Mouse (Mus musculus) liver, embryonic 11.5 days (tissue): ENCODE measurements around the gene Mroh2a. TPM values are rescaled to one million over a fixed set of nuclear protein-coding genes. Genes with fewer than 3 reads are reported as not detected.
A peak's percentile ranks its signal among the peaks of the same experiment; 100 is the strongest.

Experiments
- ATAC-seq: fragments of 200-750 bp; cut with Nextera tagmentation; replicated peaks from 2 replicates; pipeline ENCODE4 v1.8.0; 2017; ENCODE audit warnings: moderate number of reproducible peaks, mild to moderate bottlenecking, moderate TSS enrichment, moderate library complexity; ENCODE audit not compliant: low FRiP score
- DNase-seq: peaks from one replicate; pipeline ENCODE4 v3.0.0-alpha.2; 2017; ENCODE audit warnings: low spot score
- H3K27ac ChIP-seq: fragments of 300-500 bp; sonication (generic); 2 replicates; pipeline ENCODE4 v1.5.1; 2014; ENCODE audit warnings: mild to moderate bottlenecking, low read depth, low read length, control low read depth
- H3K27me3 ChIP-seq: fragments of 300-500 bp; sonication (generic); replicated peaks from 2 replicates; pipeline ENCODE4 v1.6.1; 2014; ENCODE audit warnings: low read length, mixed read lengths; ENCODE audit not compliant: control insufficient read depth, insufficient read depth
- H3K36me3 ChIP-seq: fragments of 300-500 bp; sonication (generic); 2 replicates; pipeline ENCODE4 v1.6.1; 2014; ENCODE audit warnings: mild to moderate bottlenecking, low read length, moderate library complexity, mixed read lengths; ENCODE audit not compliant: control insufficient read depth, insufficient read depth
- H3K4me1 ChIP-seq: fragments of 300-500 bp; sonication (generic); replicated peaks from 2 replicates; pipeline ENCODE4 v1.6.1; 2014; ENCODE audit warnings: low read length, mixed read lengths; ENCODE audit not compliant: control insufficient read depth, insufficient read depth
- H3K4me2 ChIP-seq: fragments of 300-500 bp; sonication (generic); 2 replicates; pipeline ENCODE4 v1.6.1; 2014; ENCODE audit warnings: mild to moderate bottlenecking, control low read depth, moderate library complexity
- H3K4me3 ChIP-seq: fragments of 300-500 bp; sonication (generic); 2 replicates; pipeline ENCODE4 v1.5.1; 2014; ENCODE audit warnings: low read depth, low read length, control low read depth
- H3K9ac ChIP-seq: fragments of 300-500 bp; sonication (generic); 2 replicates; pipeline ENCODE4 v1.6.1; 2014; ENCODE audit warnings: low read depth, low read length, control low read depth
- H3K9me3 ChIP-seq: fragments of 300-500 bp; sonication (generic); 2 replicates; pipeline ENCODE4 v1.6.1; 2016; ENCODE audit warnings: low read length, inconsistent platforms, mixed read lengths; ENCODE audit not compliant: control insufficient read depth
- WGBS: fragments of 180-500 bp; shearing (Covaris S2); extraction: QIAGEN DNeasy Blood & Tissue Kit; methylation state at CpG from one replicate; pipeline ENCODE4 v1.1.7; 2014; 5-methylcytosine and 5-hydroxymethylcytosine counted together
- polyA plus RNA-seq: library from polyadenylated mRNA; unstranded; fragments of >200 nt; fragmentation: Nextera tagmentation; extraction: Ambion mirVana; gene quantifications from 2 replicates; pipeline ENCODE4 v1.2.1, GENCODE M21; 2014

Gene Mroh2a
- polyA plus RNA-seq = 1.3 and 1.5 TPM in 2 replicates

- no peak within 1 kb of the TSS for H3K27ac ChIP-seq
- H3K4me1 ChIP-seq = no peaks in the 10 kb centered on the region
- 50% methylated on average over 5 of the region's 5 CpGs for WGBS
- peak; percentile 33 for DNase-seq
- no peaks in the 10 kb centered on the region for H3K36me3 ChIP-seq
- no peak within 1 kb of the TSS for H3K9ac ChIP-seq
- no peaks in the 10 kb centered on the region for H3K27me3 ChIP-seq
- H3K9me3 ChIP-seq = peaks cover 67% of the 10 kb centered on the region
- no peak within 1 kb of the TSS for H3K4me3 ChIP-seq
- no peak within 1 kb of the TSS for H3K4me2 ChIP-seq
- no peak for ATAC-seq
Measured at GRCm38 (mm10) chr1:88226670-88227379, at the start of gene Mroh2a. Mroh2a (plus strand) TSS chr1:88226986.

GRCm38 (mm10) chr1:88179657-88180056, 47.1 kb upstream of the Mroh2a start:
- ATAC-seq (no peak), DNase-seq (no peak)
- no peak overlapping the region for H3K9ac ChIP-seq
- no peaks in the 10 kb centered on the region for H3K27me3 ChIP-seq
- H3K4me3 ChIP-seq = no peak overlapping the region
- H3K9me3 ChIP-seq = no peaks in the 10 kb centered on the region; the same call in 1 of the 2 replicates
- no peaks in the 10 kb centered on the region for H3K36me3 ChIP-seq
- no peak overlapping the region for H3K27ac ChIP-seq
- H3K4me2 ChIP-seq = no peak overlapping the region
- no peaks in the 10 kb centered on the region for H3K4me1 ChIP-seq
- WGBS = 76% methylated on average over 1 of the region's 1 CpGs

GRCm38 (mm10) chr1:88186325-88186935, 40.4 kb upstream of the Mroh2a start:
- no peaks in the 10 kb centered on the region for H3K9me3 ChIP-seq
- no peak overlapping the region for H3K9ac ChIP-seq
- H3K36me3 ChIP-seq = no peaks in the 10 kb centered on the region
- H3K4me1 ChIP-seq = no peaks in the 10 kb centered on the region
- ATAC-seq (no peak), DNase-seq (no peak)
- H3K27ac ChIP-seq = no peak overlapping the region
- H3K4me2 ChIP-seq = no peak overlapping the region
- 79% methylated on average over 5 of the region's 5 CpGs for WGBS
- H3K4me3 ChIP-seq = no peak overlapping the region
- no peaks in the 10 kb centered on the region for H3K27me3 ChIP-seq

GRCm38 (mm10) chr1:88192136-88192535, 34.6 kb upstream of the Mroh2a start:
- H3K27ac ChIP-seq = no peak overlapping the region
- no peaks in the 10 kb centered on the region for H3K4me1 ChIP-seq
- no peak overlapping the region for H3K4me2 ChIP-seq
- no peaks in the 10 kb centered on the region for H3K27me3 ChIP-seq
- 61% methylated on average over 3 of the region's 3 CpGs for WGBS
- H3K4me3 ChIP-seq = no peak overlapping the region
- DNase-seq (no peak), ATAC-seq (no peak)
- H3K9ac ChIP-seq = no peak overlapping the region
- no peaks in the 10 kb centered on the region for H3K36me3 ChIP-seq
- H3K9me3 ChIP-seq = no peaks in the 10 kb centered on the region

- DNase-seq (no peak), ATAC-seq (no peak)
- Histone ChIP-seq H3K9me3 (no peaks in the 10 kb centered on the region), H3K27me3 (no peaks in the 10 kb centered on the region), H3K4me3 (no peak overlapping the region), H3K9ac (no peak overlapping the region), H3K27ac (no peak overlapping the region), H3K36me3 (no peaks in the 10 kb centered on the region), H3K4me2 (no peak overlapping the region), H3K4me1 (no peaks in the 10 kb centered on the region)
- WGBS = 90% methylated on average over 1 of the region's 1 CpGs
Measured at GRCm38 (mm10) chr1:88195687-88196086, 31.1 kb upstream of the Mroh2a start.

GRCm38 (mm10) chr1:88197443-88197842, 29.3 kb upstream of the Mroh2a start:
- Histone ChIP-seq H3K4me2 (no peak overlapping the region), H3K27ac (no peak overlapping the region), H3K9me3 (no peaks in the 10 kb centered on the region), H3K4me3 (no peak overlapping the region), H3K4me1 (no peaks in the 10 kb centered on the region), H3K36me3 (no peaks in the 10 kb centered on the region), H3K9ac (no peak overlapping the region), H3K27me3 (no peaks in the 10 kb centered on the region)
- no peak for ATAC-seq
- 67% methylated on average over 3 of the region's 3 CpGs for WGBS
- DNase-seq = no peak

GRCm38 (mm10) chr1:88199996-88200395, 26.8 kb upstream of the Mroh2a start:
- Histone ChIP-seq H3K27me3 (no peaks in the 10 kb centered on the region), H3K4me3 (no peak overlapping the region), H3K27ac (no peak overlapping the region), H3K4me1 (no peaks in the 10 kb centered on the region), H3K9ac (no peak overlapping the region), H3K36me3 (no peaks in the 10 kb centered on the region), H3K9me3 (no peaks in the 10 kb centered on the region; the same call in 1 of the 2 replicates), H3K4me2 (no peak overlapping the region)
- 73% methylated on average over 2 of the region's 2 CpGs for WGBS
- DNase-seq = no peak
- no peak for ATAC-seq

GRCm38 (mm10) chr1:88200456-88200855, 26.3 kb upstream of the Mroh2a start, which contains the start of gene Ugt1a2:
Ugt1a2 (plus strand) TSS chr1:88200601.
- H3K9ac ChIP-seq = no peak within 1 kb of the TSS
- H3K4me2 ChIP-seq = no peak within 1 kb of the TSS
- no peak for ATAC-seq
- no peaks in the 10 kb centered on the region for H3K27me3 ChIP-seq
- H3K36me3 ChIP-seq = no peaks in the 10 kb centered on the region
- DNase-seq = no peak
- WGBS = 64% methylated on average over 7 of the region's 7 CpGs
- no peak within 1 kb of the TSS for H3K4me3 ChIP-seq
- no peak within 1 kb of the TSS for H3K27ac ChIP-seq
- no peaks in the 10 kb centered on the region; the same call in 1 of the 2 replicates for H3K9me3 ChIP-seq
- no peaks in the 10 kb centered on the region for H3K4me1 ChIP-seq
